Mouse (Mus musculus) liver, embryonic 16.5 days (tissue): ENCODE data around the gene Rcbtb2. TPM values are rescaled to one million over a fixed set of nuclear protein-coding genes. Genes with fewer than 3 reads are reported as not detected.

Source experiments
- ATAC-seq: fragments of 200-750 bp; cut with Nextera tagmentation; 2 replicates; pipeline ENCODE4 v1.8.0; 2017; ENCODE audit warnings: low read depth, mild to moderate bottlenecking, moderate number of reproducible peaks, moderate library complexity
- H3K27ac ChIP-seq: fragments of 300-500 bp; sonication (generic); 2 replicates; pipeline ENCODE4 v1.5.1; 2014; ENCODE audit warnings: mild to moderate bottlenecking, low read length
- H3K27me3 ChIP-seq: fragments of 300-500 bp; sonication (generic); 2 replicates; pipeline ENCODE4 v1.6.1; 2014; ENCODE audit warnings: low read depth, low read length, mixed read lengths; ENCODE audit not compliant: control insufficient read depth, insufficient read depth
- H3K36me3 ChIP-seq: fragments of 300-500 bp; sonication (generic); 2 replicates; pipeline ENCODE4 v1.6.1; 2014; ENCODE audit warnings: mild to moderate bottlenecking; ENCODE audit not compliant: control insufficient read depth, insufficient read depth
- H3K4me1 ChIP-seq: fragments of 300-500 bp; sonication (generic); 2 replicates; pipeline ENCODE4 v1.6.1; 2014; ENCODE audit warnings: low read depth, low read length, mixed read lengths; ENCODE audit not compliant: control insufficient read depth
- H3K4me2 ChIP-seq: fragments of 300-500 bp; sonication (generic); 2 replicates; pipeline ENCODE4 v1.6.1; 2014; ENCODE audit warnings: low read depth, low read length, mixed read lengths
- H3K4me3 ChIP-seq: fragments of 300-500 bp; sonication (generic); 2 replicates; pipeline ENCODE4 v1.5.1; 2014; ENCODE audit warnings: low read depth, mild to moderate bottlenecking, low read length
- H3K9ac ChIP-seq: fragments of 300-500 bp; sonication (generic); 2 replicates; pipeline ENCODE4 v1.6.1; 2014; ENCODE audit warnings: low read depth, low read length
- H3K9me3 ChIP-seq: fragments of 300-500 bp; sonication (generic); replicated peaks from 2 replicates; pipeline ENCODE4 v1.6.1; 2016; ENCODE audit warnings: low read length; ENCODE audit not compliant: control insufficient read depth
- WGBS: fragments of 180-500 bp; shearing (Covaris S2); extraction: QIAGEN DNeasy Blood & Tissue Kit; methylation state at CpG from one replicate; pipeline ENCODE4 v1.1.7; 2014; ENCODE audit not compliant: insufficient replicate concordance; 5-methylcytosine and 5-hydroxymethylcytosine counted together
- polyA plus RNA-seq: library from polyadenylated mRNA; unstranded; fragments of >200 nt; fragmentation: Nextera tagmentation; extraction: Ambion mirVana; gene quantifications from 2 replicates; pipeline ENCODE4 v1.2.1, GENCODE M21; 2015

The Rcbtb2 gene
- 19.5 and 21.4 TPM in 2 replicates for polyA plus RNA-seq

DNA sequence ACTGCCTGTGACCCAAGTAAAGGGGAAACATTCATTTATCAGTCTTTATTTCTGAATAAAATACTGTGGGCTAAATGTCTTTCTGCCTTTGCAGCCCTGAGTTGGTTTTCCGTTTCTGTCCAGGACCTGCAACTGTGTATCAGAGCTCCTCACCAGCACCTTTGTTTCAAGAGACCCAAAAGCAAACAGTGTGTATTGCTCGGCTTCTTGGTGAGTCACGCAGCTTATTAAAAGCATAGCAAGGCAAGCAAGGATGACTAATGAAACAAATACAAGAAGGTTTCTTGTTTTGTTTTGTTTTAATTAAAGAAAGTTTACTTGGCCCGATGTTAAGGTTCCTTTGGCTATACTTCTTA is at the start of gene Rcbtb2:
Gene Rcbtb2, plus strand, starts transcription at position 115 of the 356 bp plus-strand sequence.
- peak within 1 kb of the TSS; percentile 61 for H3K27ac ChIP-seq
- no peak within 1 kb of the TSS for H3K4me2 ChIP-seq

DNA sequence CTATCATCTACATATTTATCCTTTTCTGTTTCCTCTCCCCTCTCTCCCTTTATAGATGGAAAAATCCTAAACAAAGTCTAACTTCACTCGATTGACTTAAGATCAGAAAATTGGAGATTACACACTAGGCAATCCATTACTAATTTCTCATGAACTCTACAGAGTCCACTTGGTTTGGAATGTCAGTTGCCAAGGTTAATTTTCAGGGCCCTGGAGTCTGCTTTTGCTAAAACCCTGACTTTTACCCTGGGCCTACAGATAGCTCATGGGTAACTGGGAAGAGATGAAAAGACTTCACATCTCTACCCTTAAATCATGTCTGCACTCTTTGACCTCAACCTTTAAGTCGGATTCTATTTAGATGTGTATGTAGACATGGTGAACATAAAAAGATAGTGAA is 39.3 kb upstream of the Rcbtb2 start:
- Histone ChIP-seq H3K9me3 (no peaks in the 10 kb centered on the region), H3K4me2 (no peak overlapping the region), H3K36me3 (no peaks in the 10 kb centered on the region), H3K4me1 (no peaks in the 10 kb centered on the region), H3K27me3 (no peaks in the 10 kb centered on the region), H3K9ac (no peak overlapping the region), H3K27ac (no peak overlapping the region), H3K4me3 (no peak overlapping the region)
- ATAC-seq, result no peak
- WGBS, result 47% methylated on average over 2 of the region's 2 CpGs

More for the DNA sequence above, at the start of gene Rcbtb2:
- ATAC-seq, result no peak
- Histone ChIP-seq H3K27me3 (no peaks in the 10 kb centered on the region), H3K36me3 (no peaks in the 10 kb centered on the region), H3K9ac (no peak within 1 kb of the TSS), H3K4me1 (peaks cover 7% of the 10 kb centered on the region), H3K9me3 (no peaks in the 10 kb centered on the region), H3K4me3 (no peak within 1 kb of the TSS)
- 22% methylated on average over 4 of the region's 4 CpGs for WGBS

- 53% methylated on average over 3 of the region's 3 CpGs for WGBS
- Histone ChIP-seq H3K9me3 (no peaks in the 10 kb centered on the region), H3K4me1 (no peaks in the 10 kb centered on the region), H3K9ac (no peak overlapping the region), H3K27me3 (no peaks in the 10 kb centered on the region), H3K4me3 (no peak overlapping the region), H3K4me2 (no peak overlapping the region), H3K36me3 (no peaks in the 10 kb centered on the region), H3K27ac (no peak overlapping the region)
- no peak for ATAC-seq
Measured at GRCm38 (mm10) chr14:73086425-73086824, 36.4 kb upstream of the Rcbtb2 start.

GRCm38 (mm10) chr14:73087247-73087646 is 35.6 kb upstream of the Rcbtb2 start:
- Histone ChIP-seq H3K27me3 (no peaks in the 10 kb centered on the region), H3K4me3 (no peak overlapping the region), H3K9ac (no peak overlapping the region), H3K36me3 (no peaks in the 10 kb centered on the region), H3K9me3 (no peaks in the 10 kb centered on the region), H3K27ac (no peak overlapping the region), H3K4me2 (no peak overlapping the region), H3K4me1 (no peaks in the 10 kb centered on the region)
- ATAC-seq, result no peak
- WGBS, result 64% methylated on average over 5 of the region's 5 CpGs

DNA sequence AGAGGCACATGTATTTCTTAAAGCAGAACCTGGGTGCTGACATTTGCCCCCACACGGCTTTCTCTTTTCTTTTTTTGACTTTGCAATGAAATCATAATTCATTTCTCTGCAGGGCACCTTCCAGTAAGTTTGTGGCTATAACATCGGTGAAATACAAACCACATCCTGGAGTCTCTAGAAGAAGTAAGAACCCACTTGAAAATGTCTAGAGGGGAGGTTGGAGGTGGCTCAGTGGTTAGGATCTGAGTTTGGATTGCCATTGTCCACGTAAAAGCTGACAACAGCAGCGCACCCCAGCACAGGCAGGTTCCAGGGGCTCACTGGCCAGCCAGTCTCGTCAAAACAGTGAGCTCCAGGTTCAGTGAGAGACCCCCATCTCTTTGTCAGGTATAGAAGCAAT is 35.1 kb upstream of the Rcbtb2 start:
- H3K4me3 ChIP-seq, result no peak overlapping the region
- no peak overlapping the region for H3K9ac ChIP-seq
- ATAC-seq, result no peak
- H3K4me2 ChIP-seq, result no peak overlapping the region
- no peaks in the 10 kb centered on the region for H3K4me1 ChIP-seq
- H3K27me3 ChIP-seq, result no peaks in the 10 kb centered on the region
- H3K36me3 ChIP-seq, result no peaks in the 10 kb centered on the region
- no peak overlapping the region for H3K27ac ChIP-seq
- no peaks in the 10 kb centered on the region for H3K9me3 ChIP-seq
- 43% methylated on average over 5 of the region's 5 CpGs for WGBS

DNA sequence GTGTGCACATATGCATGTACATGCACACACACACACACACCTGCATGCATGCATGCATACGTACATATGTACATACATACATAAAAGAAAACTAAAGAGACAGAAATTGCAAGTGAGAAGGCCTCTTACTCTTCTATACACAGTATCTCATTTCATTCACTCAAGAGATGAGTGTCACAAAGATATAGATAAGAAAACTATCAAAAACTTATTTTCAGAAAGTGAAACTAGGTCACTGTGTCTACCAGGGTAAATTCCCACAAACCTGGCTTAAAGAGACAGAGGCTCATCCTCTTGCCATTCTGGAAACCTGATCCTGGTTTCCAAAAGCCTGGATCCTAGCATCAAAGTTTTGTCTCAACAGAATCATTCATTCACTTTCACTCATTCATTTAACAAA is 34.6 kb upstream of the Rcbtb2 start:
- no peak overlapping the region for H3K27ac ChIP-seq
- H3K36me3 ChIP-seq, result no peaks in the 10 kb centered on the region
- no peaks in the 10 kb centered on the region for H3K4me1 ChIP-seq
- no peak overlapping the region for H3K9ac ChIP-seq
- H3K9me3 ChIP-seq, result no peaks in the 10 kb centered on the region
- H3K4me3 ChIP-seq, result no peak overlapping the region
- no peak overlapping the region for H3K4me2 ChIP-seq
- H3K27me3 ChIP-seq, result no peaks in the 10 kb centered on the region
- ATAC-seq, result no peak
- WGBS, result 66% methylated on average over 1 of the region's 1 CpGs

- ATAC-seq, result no peak
- no peak overlapping the region for H3K27ac ChIP-seq
- 53% methylated on average over 3 of the region's 3 CpGs for WGBS
Measured at GRCm38 (mm10) chr14:73092871-73093270, 30.0 kb upstream of the Rcbtb2 start.

DNA sequence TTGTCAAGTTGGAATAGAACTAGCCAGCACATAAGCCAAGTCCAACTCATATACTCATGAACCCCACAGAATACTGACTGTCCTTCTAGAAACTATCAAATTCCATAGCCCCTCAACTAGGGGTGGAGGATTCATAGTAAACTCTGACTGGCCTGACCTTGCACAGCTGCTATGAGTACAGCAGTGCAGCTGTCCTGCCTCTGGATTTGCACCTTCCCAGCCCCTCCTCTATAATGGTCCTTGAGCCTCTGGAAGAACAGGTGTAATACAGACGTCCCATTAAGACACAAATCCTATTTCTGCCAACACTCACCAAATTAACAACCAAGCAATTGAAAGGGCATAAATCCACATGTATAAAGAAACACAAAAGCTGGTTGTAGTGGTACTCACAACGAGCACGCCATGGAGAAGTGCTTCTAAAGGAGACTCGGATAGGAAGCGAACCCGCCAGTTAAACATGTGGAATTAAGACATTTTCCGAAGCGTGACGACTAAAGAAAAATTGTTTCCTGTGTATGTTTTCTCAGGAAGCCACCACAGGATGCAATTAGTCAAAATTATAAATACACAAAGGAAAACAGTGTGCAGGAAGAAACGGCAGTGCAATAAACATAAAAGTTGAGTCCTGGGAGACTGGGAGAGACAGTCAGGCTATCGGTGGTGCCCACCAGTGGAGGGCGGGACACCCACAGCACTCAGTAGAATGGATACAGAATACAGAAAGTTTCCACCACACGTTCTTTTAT is 27.9 kb upstream of the Rcbtb2 start:
- ATAC-seq, result no peak
- WGBS, result 45% methylated on average over 13 of the region's 13 CpGs
- no peaks in the 10 kb centered on the region for H3K36me3 ChIP-seq

More at GRCm38 (mm10) chr14:73092871-73093270, 30.0 kb upstream of the Rcbtb2 start:
- H3K4me1 ChIP-seq, result no peaks in the 10 kb centered on the region
- H3K9ac ChIP-seq, result no peak overlapping the region
- H3K4me3 ChIP-seq, result no peak overlapping the region
- H3K4me2 ChIP-seq, result no peak overlapping the region
- H3K27me3 ChIP-seq, result no peaks in the 10 kb centered on the region
- H3K36me3 ChIP-seq, result no peaks in the 10 kb centered on the region
- no peaks in the 10 kb centered on the region for H3K9me3 ChIP-seq

DNA sequence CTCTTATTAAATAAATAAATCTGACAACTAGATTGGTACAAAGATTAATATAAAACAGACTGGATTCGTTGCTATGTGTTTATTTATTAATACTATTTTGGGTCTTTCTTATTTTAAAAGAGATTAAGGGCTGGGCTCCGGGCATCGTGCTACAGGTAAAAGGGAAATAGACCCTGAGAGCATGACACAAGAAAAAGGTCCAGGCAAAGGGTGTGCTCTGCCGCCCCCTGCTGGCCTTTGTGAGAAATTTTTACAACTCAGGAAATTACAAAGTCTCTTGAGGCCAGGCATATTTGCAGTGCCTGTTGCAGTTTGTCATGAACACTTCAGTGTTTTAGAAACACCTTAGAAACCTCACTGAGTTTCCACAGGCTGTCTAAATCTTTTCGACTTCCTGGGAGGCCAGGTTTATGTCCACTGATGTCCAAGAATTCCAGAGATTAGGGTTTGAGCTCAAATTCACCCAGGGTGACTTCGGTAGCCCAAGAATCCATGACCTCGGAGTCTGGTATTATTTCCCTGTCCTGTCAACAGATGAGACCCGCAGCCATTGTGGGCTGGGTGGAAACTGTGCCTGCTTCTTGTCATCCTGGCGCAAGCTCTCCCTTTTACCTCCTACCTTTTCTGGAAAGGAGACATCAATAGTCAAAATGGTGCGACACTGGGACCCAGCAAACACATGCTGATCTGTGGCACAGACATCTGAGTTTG is 24.0 kb upstream of the Rcbtb2 start:
- H3K27me3 ChIP-seq, result no peaks in the 10 kb centered on the region
- ATAC-seq, result no peak
- H3K27ac ChIP-seq, result no peak overlapping the region
- H3K4me3 ChIP-seq, result no peak overlapping the region
- no peaks in the 10 kb centered on the region for H3K36me3 ChIP-seq
- H3K9ac ChIP-seq, result no peak overlapping the region
- H3K9me3 ChIP-seq, result no peaks in the 10 kb centered on the region
- no peaks in the 10 kb centered on the region for H3K4me1 ChIP-seq
- 30% methylated on average over 10 of the region's 10 CpGs for WGBS
- H3K4me2 ChIP-seq, result no peak overlapping the region

More for the DNA sequence above, 27.9 kb upstream of the Rcbtb2 start:
- no peaks in the 10 kb centered on the region for H3K9me3 ChIP-seq
- no peak overlapping the region for H3K9ac ChIP-seq
- no peaks in the 10 kb centered on the region for H3K27me3 ChIP-seq
- H3K27ac ChIP-seq, result no peak overlapping the region
- H3K4me1 ChIP-seq, result no peaks in the 10 kb centered on the region
- H3K4me3 ChIP-seq, result no peak overlapping the region
- H3K4me2 ChIP-seq, result no peak overlapping the region
